Mouse (Mus musculus): Measurements from ENCODE around the gene Timm13.

The Timm13 gene

DNA sequence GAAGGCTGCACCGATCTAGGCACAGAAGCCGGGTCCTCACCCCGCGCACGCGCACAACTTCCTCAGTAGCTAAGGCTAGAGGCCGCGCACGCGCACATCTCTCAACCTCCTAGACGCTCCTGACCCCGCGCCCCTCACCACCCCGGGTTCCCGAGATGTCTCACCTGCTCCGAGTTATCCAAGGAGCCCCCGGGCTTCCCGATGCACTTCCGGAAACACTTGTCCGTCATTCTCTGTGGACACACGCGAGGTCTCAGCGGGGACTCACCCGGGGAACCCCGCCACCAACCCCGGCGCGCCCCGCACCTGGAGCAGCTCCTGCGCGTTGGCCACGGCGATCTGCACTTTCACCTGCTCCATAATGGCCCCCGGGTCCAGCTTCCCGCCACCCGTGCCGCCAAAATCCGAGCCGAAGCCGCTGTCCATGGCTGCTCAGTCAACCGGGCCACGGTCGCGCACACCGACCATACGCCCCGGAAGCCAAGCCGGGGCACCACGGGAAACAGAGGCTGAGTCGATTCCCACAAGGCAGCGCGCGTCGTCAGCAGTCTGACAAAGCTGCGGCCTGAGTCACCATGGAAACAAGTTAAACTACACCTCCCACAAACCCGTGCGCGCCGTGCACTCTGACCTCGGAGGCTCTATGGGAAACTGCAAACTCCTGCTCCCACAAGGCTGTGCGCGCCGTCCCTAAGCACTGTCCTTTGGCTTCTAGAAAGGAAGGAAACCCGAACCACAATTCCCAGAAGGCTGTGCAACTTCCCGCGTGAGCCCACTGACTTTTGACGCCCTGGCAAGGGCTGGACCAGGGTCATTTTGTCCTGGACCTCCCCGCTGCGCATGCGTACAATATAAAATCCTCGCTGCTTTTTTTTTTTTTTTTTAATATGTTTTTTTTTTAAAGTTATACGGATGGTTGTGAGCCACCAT is at the start of gene Timm13:
TSS of gene Timm13 (minus strand) at position 652 of the 930 bp plus-strand sequence.
- DNase-seq: peak; percentile 97

- no peak for DNase-seq
Measured at GRCm38 (mm10) chr10:80950314-80950713, 49.5 kb upstream of the Timm13 start.

DNA sequence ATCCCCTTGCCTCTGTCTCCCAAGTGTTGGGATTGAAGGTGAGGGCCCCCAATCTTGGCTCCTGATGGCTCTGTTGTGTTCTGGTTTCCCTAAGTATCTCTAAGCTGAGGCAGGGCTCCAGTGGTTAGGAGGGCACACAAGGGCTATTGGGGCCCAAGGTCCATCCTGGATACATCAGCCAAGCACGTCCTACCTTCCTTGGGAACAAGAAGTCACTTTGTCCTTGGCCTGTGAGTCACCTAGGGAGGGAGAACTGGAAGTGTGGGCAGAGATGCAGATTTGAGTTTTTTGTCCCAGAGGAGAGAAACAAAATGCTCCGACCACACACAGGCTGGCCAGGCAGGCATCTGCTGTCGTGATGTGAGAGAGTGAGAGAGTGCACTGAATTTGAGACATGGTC is 48.3 kb upstream of the Timm13 start:
- DNase-seq: no peak

DNA sequence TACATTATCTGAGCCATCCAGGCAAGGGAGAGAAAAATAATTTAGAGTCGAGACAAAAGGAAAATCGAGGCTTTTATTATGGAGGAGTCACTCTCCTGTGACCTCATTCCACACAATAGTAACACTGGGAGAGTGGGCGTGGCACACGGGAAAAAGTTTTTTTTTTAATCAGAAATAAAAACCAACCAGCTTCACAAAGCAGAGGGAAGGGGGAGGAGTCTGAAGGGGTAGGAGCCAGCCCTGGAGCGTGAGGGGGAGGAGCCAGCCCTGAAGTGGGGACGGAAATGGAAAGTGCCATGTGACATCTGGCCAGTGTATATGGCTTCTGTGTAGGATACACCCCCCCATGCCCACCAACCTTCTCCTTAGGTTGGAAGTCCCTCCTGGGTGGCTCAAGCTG is 47.8 kb upstream of the Timm13 start:
- no peak for DNase-seq

DNA sequence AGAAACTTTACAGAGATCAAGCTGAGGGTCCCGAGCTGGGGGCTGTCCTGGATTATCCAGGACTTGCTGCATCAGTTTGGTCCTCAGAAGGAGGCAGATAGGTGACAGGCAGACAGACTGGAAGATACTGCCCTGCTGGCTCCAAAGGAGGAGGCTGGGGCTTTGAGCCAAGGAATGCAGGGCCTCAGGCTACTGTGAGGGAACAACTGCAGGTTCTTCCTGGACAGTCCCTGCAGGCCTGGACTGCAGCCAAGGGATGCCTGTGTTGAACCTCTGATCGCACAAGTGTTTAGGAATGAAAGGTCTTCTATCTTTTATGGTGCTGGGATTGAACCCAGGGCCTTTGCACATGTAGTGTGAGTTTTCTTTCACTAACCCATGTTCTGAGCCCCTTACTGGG is 47.0 kb upstream of the Timm13 start:
- DNase-seq: no peak

DNA sequence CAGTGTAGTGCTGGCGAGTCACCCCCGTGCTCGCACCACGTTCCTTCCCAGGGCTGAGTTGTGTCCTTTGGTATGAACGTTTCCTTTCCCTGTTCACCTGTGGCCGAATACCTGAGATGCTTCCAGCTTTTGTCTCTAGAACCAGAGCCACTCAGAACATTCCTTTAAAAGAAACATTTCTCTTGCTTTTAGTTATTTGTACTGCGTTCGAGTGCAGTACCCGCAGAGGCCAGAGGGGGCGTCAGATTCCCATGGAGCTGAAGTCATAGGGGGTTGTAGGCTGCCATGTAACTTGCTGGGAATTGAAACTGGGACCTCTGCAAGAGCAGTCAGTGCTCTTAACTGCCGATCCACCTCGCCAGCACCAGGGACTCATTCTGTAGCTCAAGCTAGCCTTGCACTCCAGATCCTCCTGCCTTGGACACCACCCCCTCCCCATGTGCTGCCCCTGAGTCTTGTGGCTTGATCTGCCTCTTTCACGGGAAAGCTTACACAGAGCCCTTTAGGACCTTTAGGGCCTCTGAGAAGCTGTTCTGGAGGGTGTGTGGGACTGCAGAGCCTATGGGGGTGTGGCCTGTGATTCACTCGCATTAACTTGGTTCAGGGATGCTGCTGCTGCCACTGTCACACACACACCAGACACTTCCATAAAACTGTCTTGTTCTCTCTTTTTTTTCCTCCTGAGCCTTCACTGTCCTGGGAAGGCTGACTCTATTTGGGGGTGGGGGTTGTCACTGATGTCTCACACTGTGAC is 46.1 kb upstream of the Timm13 start:
- DNase-seq: no peak

GRCm38 (mm10) chr10:80944231-80944630 is 43.5 kb upstream of the Timm13 start:
- DNase-seq: no peak

DNA sequence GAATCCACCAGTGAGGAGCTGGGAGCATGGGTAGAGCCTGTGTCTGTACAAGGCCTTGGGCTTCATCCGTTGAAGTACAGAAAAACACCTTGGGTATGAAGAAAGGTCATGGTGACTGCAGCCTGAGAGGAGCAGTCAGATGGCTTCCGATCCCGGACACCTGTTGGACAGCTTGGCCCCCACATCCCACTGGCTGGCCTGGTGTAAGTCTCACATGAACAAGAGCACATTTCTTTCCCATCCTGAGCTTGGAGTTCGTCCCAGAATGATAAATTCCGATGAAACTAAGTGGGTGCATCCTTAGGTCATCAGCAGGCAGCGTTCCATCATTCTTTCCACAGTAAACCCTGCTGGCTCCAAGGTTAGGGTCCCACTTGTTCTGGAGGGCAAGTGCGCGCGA is 42.9 kb upstream of the Timm13 start:
- DNase-seq: no peak

- no peak for DNase-seq
Measured at GRCm38 (mm10) chr10:80942919-80943318, 42.1 kb upstream of the Timm13 start.

DNA sequence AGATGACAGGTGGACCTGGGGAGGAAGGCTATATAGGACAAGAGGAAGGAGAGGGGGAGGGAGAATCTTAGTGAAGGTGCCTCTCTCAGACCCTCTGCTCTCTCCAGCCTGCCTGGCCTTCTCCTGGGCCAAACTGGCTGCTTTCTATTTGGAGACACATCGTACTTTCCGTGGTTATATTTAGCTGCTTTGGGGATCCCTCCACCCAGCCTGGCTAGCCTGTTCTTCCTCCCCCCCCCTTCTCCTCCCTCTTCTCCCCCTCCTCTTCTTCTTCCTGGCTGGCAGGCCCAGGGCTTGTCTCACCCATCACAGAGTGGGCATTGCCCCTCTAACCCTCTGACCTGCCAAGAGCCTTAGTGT is 40.2 kb upstream of the Timm13 start:
- no peak for DNase-seq

DNA sequence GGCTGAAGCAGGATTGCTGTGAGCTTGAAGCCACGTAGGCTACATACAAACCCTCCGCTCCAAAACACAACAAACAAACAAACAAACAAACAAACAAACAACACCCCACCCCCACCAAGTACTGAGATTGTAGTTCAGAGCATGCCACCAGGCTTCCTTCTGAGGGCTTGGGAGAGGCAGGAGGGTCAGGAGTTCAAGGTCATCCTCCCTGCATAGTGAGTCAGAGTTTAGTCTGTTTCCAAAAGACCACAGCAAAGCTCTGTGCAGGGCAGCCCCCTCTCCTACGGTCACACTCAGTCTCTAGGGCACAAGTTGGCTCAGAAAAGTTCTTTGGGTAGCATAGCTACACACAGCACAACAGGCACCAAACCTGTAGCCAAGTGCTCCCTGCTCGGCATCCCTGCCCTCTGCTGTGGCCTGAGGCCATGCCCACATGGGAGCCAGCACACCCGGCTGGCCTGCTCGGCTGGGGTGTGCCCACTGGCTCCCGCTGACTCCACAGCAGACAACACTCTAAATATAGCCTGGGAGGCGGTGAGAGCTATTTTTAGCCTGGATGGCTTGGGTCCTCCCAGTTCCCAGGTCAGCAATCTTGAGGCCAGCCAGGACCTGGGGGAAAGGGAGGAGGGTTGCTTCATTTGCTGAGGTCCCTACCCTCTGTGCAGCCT is 39.7 kb upstream of the Timm13 start:
- no peak for DNase-seq

DNA sequence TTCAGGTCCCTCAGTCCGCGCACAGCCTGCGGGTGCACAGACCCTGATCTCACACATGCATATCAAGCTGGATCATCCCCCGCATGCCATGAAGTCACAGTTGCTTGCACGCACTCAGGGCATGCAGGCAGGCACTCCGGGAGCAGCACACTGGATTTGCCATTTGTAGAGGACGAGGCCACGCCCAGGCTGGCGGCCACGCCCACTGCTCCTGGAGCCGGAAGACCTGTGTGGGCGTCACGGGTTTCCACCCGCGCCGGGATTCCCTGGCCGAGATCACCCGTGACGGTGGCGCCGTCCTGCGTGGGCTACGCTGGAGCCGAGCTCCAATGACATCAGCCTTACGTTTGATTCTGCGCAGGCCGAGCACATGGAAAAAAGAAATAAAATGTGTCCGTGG is 38.9 kb upstream of the Timm13 start:
- peak; percentile 73 for DNase-seq

- no peak for DNase-seq
Measured at GRCm38 (mm10) chr10:80938831-80939550, 38.2 kb upstream of the Timm13 start.

DNA sequence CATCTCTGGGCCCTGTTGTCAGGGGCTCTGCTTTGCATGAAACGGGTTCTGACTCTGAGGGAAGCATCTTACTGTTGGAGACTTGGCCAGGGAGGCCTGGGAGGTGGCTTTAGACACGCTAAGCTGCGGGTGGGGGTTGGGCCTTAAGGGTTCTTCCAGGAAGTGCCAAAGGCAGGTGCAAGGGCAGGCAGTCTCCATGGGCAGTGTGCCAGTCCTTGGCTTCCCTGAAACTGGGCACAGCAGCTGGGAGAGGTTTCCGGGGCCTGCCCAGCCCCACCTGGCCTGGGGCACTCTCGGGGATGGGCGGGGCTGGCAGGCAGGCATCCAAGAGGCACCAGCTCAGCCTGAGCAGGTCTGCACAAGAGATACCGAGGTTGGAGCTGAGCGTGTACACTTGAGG is 36.9 kb upstream of the Timm13 start:
- DNase-seq: no peak

DNA sequence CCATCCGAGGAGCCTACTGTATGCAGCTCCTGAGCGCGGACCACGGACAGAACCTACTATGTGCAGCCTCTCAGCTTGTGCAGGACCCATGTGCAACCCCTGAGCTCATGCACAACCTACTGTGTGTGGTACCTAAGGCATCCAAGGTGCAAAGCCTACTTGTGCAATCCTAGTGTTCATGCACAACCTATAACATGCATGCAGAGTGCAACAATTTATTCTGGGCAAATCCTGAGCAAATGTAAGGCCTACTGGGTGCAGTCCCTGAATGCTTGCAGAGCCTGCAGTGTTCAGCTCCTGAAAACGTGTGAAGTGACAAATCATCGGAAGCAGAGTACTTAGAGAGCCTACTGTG is 36.0 kb upstream of the Timm13 start:
- no peak for DNase-seq

GRCm38 (mm10) chr10:80936135-80936809 is 35.5 kb upstream of the Timm13 start:
- DNase-seq: peak; percentile 65

- DNase-seq: no peak
Measured at GRCm38 (mm10) chr10:80935698-80936097, 34.9 kb upstream of the Timm13 start.

GRCm38 (mm10) chr10:80935241-80935640 is 34.5 kb upstream of the Timm13 start:
- DNase-seq: no peak

- DNase-seq: no peak
Measured at GRCm38 (mm10) chr10:80934136-80934985, 33.6 kb upstream of the Timm13 start.

- DNase-seq: no peak
Measured at GRCm38 (mm10) chr10:80933421-80933979, 32.7 kb upstream of the Timm13 start.
